Mouse (Mus musculus): ENCODE data around the gene Rarres2.

The Rarres2 gene

GRCm38 (mm10) chr6:48578736-48579135 lies 6.1 kb upstream of the Rarres2 start:
- DNase-seq, result no peak

GRCm38 (mm10) chr6:48573981-48574380 lies 1.4 kb upstream of the Rarres2 start:
- no peak for DNase-seq

- DNase-seq, result peak in 1 of 2 experiments; percentile 52
These were observed 691 bp upstream of the Rarres2 start for GRCm38 (mm10) chr6:48573280-48573679.

GRCm38 (mm10) chr6:48572014-48572413 lies 575 bp downstream of the Rarres2 start:
- no peak for DNase-seq

GRCm38 (mm10) chr6:48569065-48569807 lies 3.4 kb downstream of the Rarres2 start:
- DNase-seq, result no peak

- DNase-seq, result peak in 1 of 2 experiments; percentile 30
These were observed 4.3 kb downstream of the Rarres2 start for GRCm38 (mm10) chr6:48568036-48568984.

GRCm38 (mm10) chr6:48566312-48566711 lies 6.3 kb downstream of the Rarres2 start:
- peak; percentile 50 to 53 for DNase-seq

GRCm38 (mm10) chr6:48565693-48566310 lies 6.8 kb downstream of the Rarres2 start:
- no peak for DNase-seq

GRCm38 (mm10) chr6:48555956-48556355 lies 16.6 kb downstream of the Rarres2 start:
- DNase-seq, result no peak

- DNase-seq, result peak; percentile 66 to 83
These were observed 17.3 kb downstream of the Rarres2 start for GRCm38 (mm10) chr6:48555104-48555890.

- DNase-seq, result peak; percentile 98 to 99
These were observed 18.1 kb downstream of the Rarres2 start, which contains the start of gene Lrrc61 for GRCm38 (mm10) chr6:48554280-48555103. Gene Lrrc61 (plus strand): TSS chr6:48554796.

- DNase-seq, result no peak
These were observed 18.8 kb downstream of the Rarres2 start for GRCm38 (mm10) chr6:48553819-48554218.

GRCm38 (mm10) chr6:48552918-48553317 lies 19.7 kb downstream of the Rarres2 start:
- peak; percentile 27 to 36 for DNase-seq

GRCm38 (mm10) chr6:48548314-48548713 lies 24.3 kb downstream of the Rarres2 start:
- DNase-seq, result no peak

- peak; percentile 38 to 69 for DNase-seq
These were observed 25.7 kb downstream of the Rarres2 start for GRCm38 (mm10) chr6:48546858-48547257.

GRCm38 (mm10) chr6:48546271-48546670 lies 26.3 kb downstream of the Rarres2 start:
- peak in 1 of 2 experiments; percentile 48 for DNase-seq

GRCm38 (mm10) chr6:48545251-48545650 lies 27.3 kb downstream of the Rarres2 start:
- no peak for DNase-seq

GRCm38 (mm10) chr6:48542631-48543030 lies 30.0 kb downstream of the Rarres2 start:
- DNase-seq, result no peak

- peak; percentile 34 to 51 for DNase-seq
These were observed 30.8 kb downstream of the Rarres2 start for GRCm38 (mm10) chr6:48541560-48542450.

GRCm38 (mm10) chr6:48540721-48541120 lies 31.9 kb downstream of the Rarres2 start:
- DNase-seq, result no peak
